Mouse (Mus musculus): ENCODE data around the gene Klk1b9.
"Not testable (repeated sequence)": the region's sequence is repeated elsewhere in the genome, so short reads cannot be mapped to it uniquely, and the experiment has no call there.

Klk1b9 gene

GRCm38 (mm10) chr7:43975761-43976160 lies at the start of gene Klk1b9:
Klk1b9 (plus strand) TSS chr7:43976061.
- not testable (repeated sequence) for DNase-seq

- peak; percentile 23 to 39 for DNase-seq
These were observed 47.3 kb upstream of the Klk1b9 start for GRCm38 (mm10) chr7:43928521-43928920.

- no peak for DNase-seq
These were observed 43.5 kb upstream of the Klk1b9 start for GRCm38 (mm10) chr7:43932337-43932736.

GRCm38 (mm10) chr7:43933440-43933839 lies 42.4 kb upstream of the Klk1b9 start, which contains the start of gene Klk15:
Klk15 (plus strand) TSS chr7:43933740.
- no peak for DNase-seq

- DNase-seq, result peak; percentile 26 to 61
These were observed 41.1 kb upstream of the Klk1b9 start for GRCm38 (mm10) chr7:43934747-43935146.

GRCm38 (mm10) chr7:43936551-43936950 lies 39.3 kb upstream of the Klk1b9 start:
- no peak for DNase-seq

GRCm38 (mm10) chr7:43942293-43942692 lies 33.6 kb upstream of the Klk1b9 start:
- peak; percentile 25 to 40 for DNase-seq

GRCm38 (mm10) chr7:43944727-43945264 lies 31.1 kb upstream of the Klk1b9 start:
- DNase-seq, result no peak

- DNase-seq, result no peak
These were observed 25.5 kb upstream of the Klk1b9 start, which contains the start of gene Klk1b8 for GRCm38 (mm10) chr7:43950364-43950763. Klk1b8 (plus strand) TSS chr7:43950664.

GRCm38 (mm10) chr7:43952703-43953102 lies 23.2 kb upstream of the Klk1b9 start:
- DNase-seq, result peak; percentile 12 to 38

- DNase-seq, result no peak
These were observed 9.4 kb upstream of the Klk1b9 start, which contains the start of gene Klk1b1 for GRCm38 (mm10) chr7:43966451-43966850. Klk1b1 (plus strand) TSS chr7:43966751.

- no peak for DNase-seq
These were observed 8.8 kb upstream of the Klk1b9 start for GRCm38 (mm10) chr7:43967058-43967457.

GRCm38 (mm10) chr7:43967612-43968011 lies 8.2 kb upstream of the Klk1b9 start:
- DNase-seq, result no peak

GRCm38 (mm10) chr7:43985657-43986056 lies 9.8 kb downstream of the Klk1b9 start:
- DNase-seq, result no peak

GRCm38 (mm10) chr7:43994821-43995220 lies 19.0 kb downstream of the Klk1b9 start:
- not testable (repeated sequence) for DNase-seq

GRCm38 (mm10) chr7:43995577-43995976 lies 19.7 kb downstream of the Klk1b9 start, which contains the start of gene Klk1b11:
Klk1b11 (plus strand) TSS chr7:43995877.
- DNase-seq, result not testable (repeated sequence)

GRCm38 (mm10) chr7:44004847-44005246 lies 29.0 kb downstream of the Klk1b9 start:
- no peak for DNase-seq

- not testable (repeated sequence) for DNase-seq
These were observed 36.0 kb downstream of the Klk1b9 start, which contains the start of gene Klk1b26 for GRCm38 (mm10) chr7:44011868-44012267. Klk1b26 (plus strand) TSS chr7:44012168.

- DNase-seq, result not testable (repeated sequence)
These were observed 38.8 kb downstream of the Klk1b9 start for GRCm38 (mm10) chr7:44014666-44015065.

- no peak for DNase-seq
These were observed 39.2 kb downstream of the Klk1b9 start for GRCm38 (mm10) chr7:44015071-44015470.
